ENCODE assay signal across 16 mouse cellular contexts in genomic region chr13:63487707-63488042, GRCm38 (mm10). TPM values are rescaled to one million over a fixed set of nuclear protein-coding genes. Genes with fewer than 3 reads are reported as not detected.
A peak's percentile ranks its signal among the peaks of the same experiment; 100 is the strongest.
DNase-seq lines count a peak whose midpoint lies in the region; ATAC-seq and TF ChIP-seq lines count a peak whose summit lies in the region.
"Had no signal": no experiment of that assay in that cellular context is flagged by ENCODE, and none has a peak within 500 bp of the region (broad histone marks: within the 10 kb centered on the region; RNA-seq: fewer than 3 reads in every experiment).

No protein-coding gene starts in this region.

- H3K9ac ChIP-seq in hindbrain, embryonic 11.5 days (ENCODE audit: low read depth, low read length): no peak overlapping the region
- no peak overlapping the region for H3K9ac ChIP-seq in hindbrain, postnatal 0 days (replicated peaks; ENCODE audit: low read length)
- H3K9ac ChIP-seq in neural tube, embryonic 11.5 days (ENCODE audit: low read length): no peak overlapping the region
- H3K9ac ChIP-seq in hindbrain, embryonic 14.5 days: no peak overlapping the region

- no peak overlapping the region for H3K4me2 ChIP-seq in hindbrain, embryonic 11.5 days (replicated peaks; ENCODE audit: low read depth, low read length)
- H3K4me2 ChIP-seq in hindbrain, postnatal 0 days (ENCODE audit: low read depth, low read length): no peak overlapping the region
- no peak overlapping the region for H3K4me2 ChIP-seq in neural tube, embryonic 11.5 days (ENCODE audit: low read depth)
- H3K4me2 ChIP-seq in hindbrain, embryonic 14.5 days (replicated peaks): 0 out of 2 replicates have a peak overlapping the region, but pooled peaks have one; percentile 44

- peak overlapping the region; percentile 82 for H3K27ac ChIP-seq in hindbrain, embryonic 11.5 days (ENCODE audit: low read depth, low read length)
- no peak overlapping the region for H3K27ac ChIP-seq in hindbrain, postnatal 0 days
- H3K27ac ChIP-seq in neural tube, embryonic 11.5 days (ENCODE audit: low read depth, low read length): peak overlapping the region; percentile 74
- H3K27ac ChIP-seq in hindbrain, embryonic 14.5 days: no peak overlapping the region
- H3K27ac ChIP-seq: heart, embryonic 10.5 days; stomach, postnatal 0 days had no signal

- peaks cover 12% of the 10 kb centered on the region for H3K4me1 ChIP-seq in hindbrain, embryonic 11.5 days (replicated peaks; ENCODE audit: control insufficient read depth, insufficient read depth, low read length)
- peaks cover 7% of the 10 kb centered on the region; the same call in 1 of the 2 replicates for H3K4me1 ChIP-seq in hindbrain, postnatal 0 days (ENCODE audit: insufficient read depth, low read length)
- peaks cover 18% of the 10 kb centered on the region for H3K4me1 ChIP-seq in neural tube, embryonic 11.5 days (ENCODE audit: control insufficient read depth, insufficient read depth, low read length)
- peaks cover 14% of the 10 kb centered on the region for H3K4me1 ChIP-seq in hindbrain, embryonic 14.5 days (replicated peaks; ENCODE audit: control insufficient read depth, insufficient read depth, low read length)

- H3K27me3 ChIP-seq in hindbrain, embryonic 11.5 days (ENCODE audit: control insufficient read depth, insufficient read depth, low read length): no peaks in the 10 kb centered on the region
- H3K27me3 ChIP-seq in hindbrain, postnatal 0 days (ENCODE audit: insufficient read depth, low read length): no peaks in the 10 kb centered on the region
- H3K27me3 ChIP-seq in neural tube, embryonic 11.5 days (ENCODE audit: control insufficient read depth, insufficient read depth, low read length): no peaks in the 10 kb centered on the region
- H3K27me3 ChIP-seq in hindbrain, embryonic 14.5 days (ENCODE audit: control insufficient read depth, insufficient read depth, low read length): no peaks in the 10 kb centered on the region

- DNase-seq in hindbrain, embryonic 11.5 days (ENCODE audit: low spot score): peak; percentile 23
- DNase-seq in hindbrain, postnatal 0 days (ENCODE audit: low spot score): no peak
- DNase-seq in neural tube, embryonic 11.5 days (ENCODE audit: low spot score): no peak
- DNase-seq in neural tube, embryonic 10.5 days (ENCODE audit: extremely low spot score, low spot score): no peak
- DNase-seq in hindbrain, embryonic 14.5 days (ENCODE audit: low spot score): no peak
- no peak for DNase-seq in ovary, postnatal 14 days (ENCODE audit: low spot score)
- DNase-seq in cerebellum, postnatal 4 days (ENCODE audit: low spot score in 2 of 2): no peak
- DNase-seq: adrenal gland, adult 2 months; cerebellum, adult 9-10 months; kidney, adult 11 months; kidney, postnatal 25 days; liver; right cerebral cortex, postnatal 4 days had no signal

- no peak for ATAC-seq in hindbrain, embryonic 11.5 days (ENCODE audit: low FRiP score)
- no peak for ATAC-seq in hindbrain, postnatal 0 days
- ATAC-seq in neural tube, embryonic 11.5 days (ENCODE audit: insufficient read depth, low FRiP score, low TSS enrichment): no peak
- ATAC-seq in hindbrain, embryonic 14.5 days (ENCODE audit: low FRiP score): no peak
- ATAC-seq: lung, postnatal 0 days had no signal

- no peaks in the 10 kb centered on the region for H3K9me3 ChIP-seq in hindbrain, embryonic 11.5 days (ENCODE audit: control insufficient read depth, low read length)
- no peaks in the 10 kb centered on the region for H3K9me3 ChIP-seq in hindbrain, postnatal 0 days (ENCODE audit: low read length)
- H3K9me3 ChIP-seq in neural tube, embryonic 11.5 days (ENCODE audit: control insufficient read depth, low read length): no peaks in the 10 kb centered on the region
- H3K9me3 ChIP-seq in hindbrain, embryonic 14.5 days (ENCODE audit: control insufficient read depth, low read length): no peaks in the 10 kb centered on the region
- H3K9me3 ChIP-seq: heart, embryonic 10.5 days had no signal

- WGBS in hindbrain, embryonic 11.5 days: 25% methylated on average over 7 of the region's 7 CpGs
- WGBS in hindbrain, postnatal 0 days: 39% methylated on average over 7 of the region's 7 CpGs
- 52% methylated on average over 7 of the region's 7 CpGs for WGBS in neural tube, embryonic 11.5 days
- WGBS in hindbrain, embryonic 14.5 days: 23% methylated on average over 7 of the region's 7 CpGs

- no peak for TF ChIP-seq CTCF in hindbrain, postnatal 0 days (IDR thresholded peaks at IDR 0.05; ENCODE audit: low read depth)

- no peaks in the 10 kb centered on the region for H3K36me3 ChIP-seq in hindbrain, embryonic 11.5 days (ENCODE audit: control insufficient read depth, insufficient read depth, low read length)
- H3K36me3 ChIP-seq in hindbrain, postnatal 0 days (ENCODE audit: insufficient read depth, low read length): no peaks in the 10 kb centered on the region
- H3K36me3 ChIP-seq in neural tube, embryonic 11.5 days (ENCODE audit: control insufficient read depth, insufficient read depth, low read length): no peaks in the 10 kb centered on the region
- H3K36me3 ChIP-seq in hindbrain, embryonic 14.5 days (replicated peaks; ENCODE audit: control insufficient read depth, insufficient read depth): no peaks in the 10 kb centered on the region
- H3K36me3 ChIP-seq: heart, embryonic 10.5 days had no signal

- H3K4me3 ChIP-seq in hindbrain, embryonic 11.5 days (ENCODE audit: low read depth, low read length): no peak overlapping the region
- H3K4me3 ChIP-seq in hindbrain, postnatal 0 days (ENCODE audit: low read length): no peak overlapping the region
- no peak overlapping the region for H3K4me3 ChIP-seq in neural tube, embryonic 11.5 days (ENCODE audit: low read depth, low read length)
- no peak overlapping the region for H3K4me3 ChIP-seq in hindbrain, embryonic 14.5 days (replicated peaks; ENCODE audit: low read length)
- H3K4me3 ChIP-seq: heart, embryonic 10.5 days had no signal

RNA-seq across cellular contexts. Expression of gene Fancc, which starts 9.4 kb away (rescaled TPM):
- 19.7 and 26.1 TPM in 2 replicates for polyA plus RNA-seq in hindbrain, embryonic 11.5 days (2014; fragmentation: Nextera tagmentation; extraction: Ambion mirVana)
- total RNA-seq in hindbrain, postnatal 0 days (2014; rRNA removed): 17.7 and 25.9 TPM in 2 replicates
- polyA plus RNA-seq in hindbrain, postnatal 0 days (2015; fragmentation: Nextera tagmentation; extraction: Ambion mirVana): 11.4 and 11.9 TPM in 2 replicates
- 22.2 and 26.3 TPM in 2 replicates for polyA plus RNA-seq in neural tube, embryonic 11.5 days (2014; fragmentation: Nextera tagmentation; extraction: Ambion mirVana)
- polyA plus RNA-seq in hindbrain, embryonic 14.5 days (2014; fragmentation: Nextera tagmentation; extraction: Ambion mirVana): 15.5 and 15.9 TPM in 2 replicates

Comparison
In these comparisons a context has a peak if more than half of its experiments do, and no peak if none do; other contexts are left out.
1. H3K27ac ChIP-seq: peak in hindbrain, embryonic 11.5 days (single experiment) and neural tube, embryonic 11.5 days (single experiment); none in hindbrain, postnatal 0 days (single experiment) and hindbrain, embryonic 14.5 days (single experiment).